Mouse (Mus musculus) bone marrow, adult 2 months (tissue): ENCODE data around the gene Hist1h1a.

ENCODE experiments used
- CTCF ChIP-seq: fragments of 200-500 bp; IDR thresholded peaks from 2 replicates; pipeline ENCODE4 v1.5.1; 2011; ENCODE audit warnings: low read length, control low read depth; ENCODE audit not compliant: control insufficient read depth, insufficient read depth
- POLR2A ChIP-seq: fragments of 200-500 bp; IDR thresholded peaks from 2 replicates; pipeline ENCODE4 v1.6.1; 2011; ENCODE audit warnings: low read depth, mild to moderate bottlenecking, control low read depth, low read length, borderline replicate concordance; ENCODE audit not compliant: control insufficient read depth

DNA sequence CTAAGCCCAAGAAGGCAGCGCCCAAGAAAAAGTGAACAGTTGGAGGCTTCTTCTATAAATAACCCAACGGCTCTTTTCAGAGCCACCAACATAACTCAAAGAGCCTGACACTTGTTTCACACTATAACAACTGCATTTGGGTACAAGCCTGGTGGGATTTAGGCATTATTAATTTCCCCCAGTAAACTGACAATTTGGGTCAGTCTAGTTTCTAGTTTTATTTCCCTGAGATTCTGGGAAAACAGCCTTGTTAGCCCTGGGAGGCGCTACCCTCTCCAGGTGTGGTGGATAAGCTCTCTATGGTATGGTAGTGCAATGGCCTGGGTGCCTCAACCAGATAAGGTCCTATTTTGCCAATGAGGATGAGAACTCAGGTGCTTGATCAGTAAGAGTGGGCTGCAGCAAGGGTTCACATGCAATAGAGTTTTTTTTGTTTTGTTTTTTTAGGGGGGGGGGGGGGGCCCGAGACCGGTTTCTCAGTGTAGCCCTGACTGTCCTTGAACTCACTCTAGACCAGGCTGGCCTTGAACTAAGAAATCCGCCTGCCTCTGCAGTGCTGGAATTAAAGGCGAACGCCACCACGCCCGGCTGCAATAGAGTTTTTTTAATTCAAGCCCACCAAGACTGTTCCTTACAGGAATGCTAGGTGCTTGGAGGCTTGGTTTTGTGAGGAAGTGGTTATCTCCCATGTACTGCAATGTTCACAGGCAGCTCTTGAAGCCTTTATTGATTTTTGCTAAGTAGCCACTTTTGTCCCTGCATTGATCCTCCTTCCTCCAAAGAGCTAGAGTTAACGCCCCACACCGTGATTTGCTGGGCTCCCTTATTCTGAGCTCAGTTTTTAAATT lies 1.1 kb downstream of the Hist1h1a start:
- TF ChIP-seq POLR2A (no peak), CTCF (no peak)
